Mouse (Mus musculus) heart, adult 9 months (tissue): ENCODE data around the gene Gxylt1.

ENCODE experiments used
- DNase-seq, 2 experiments: peaks; one replicate each; pipeline ENCODE4 v3.0.0; 2022; ENCODE audit warnings: low spot score in 2 of 2

Gxylt1 gene

GRCm38 (mm10) chr15:93263566-93263965 lies 11.4 kb downstream of the Gxylt1 start:
- no peak for DNase-seq

DNA sequence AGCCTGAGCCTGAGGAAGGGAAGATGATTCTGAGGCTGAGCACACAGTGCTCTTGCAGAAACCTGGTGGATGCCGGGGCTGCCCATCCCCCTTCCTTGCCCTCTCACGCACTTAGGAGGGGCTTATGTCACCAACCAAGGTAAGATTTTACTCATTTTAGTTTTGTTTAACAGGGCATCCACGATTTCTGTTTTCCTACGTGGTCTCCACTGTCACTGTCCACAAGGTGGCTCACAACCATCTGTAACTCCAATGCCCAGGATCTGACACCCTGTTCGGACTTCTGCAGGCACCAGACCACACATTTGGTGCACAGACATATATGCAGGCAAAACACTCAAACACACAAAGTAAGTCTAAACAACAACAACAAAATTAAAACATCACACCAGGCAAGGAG lies 12.2 kb downstream of the Gxylt1 start:
- no peak for DNase-seq

DNA sequence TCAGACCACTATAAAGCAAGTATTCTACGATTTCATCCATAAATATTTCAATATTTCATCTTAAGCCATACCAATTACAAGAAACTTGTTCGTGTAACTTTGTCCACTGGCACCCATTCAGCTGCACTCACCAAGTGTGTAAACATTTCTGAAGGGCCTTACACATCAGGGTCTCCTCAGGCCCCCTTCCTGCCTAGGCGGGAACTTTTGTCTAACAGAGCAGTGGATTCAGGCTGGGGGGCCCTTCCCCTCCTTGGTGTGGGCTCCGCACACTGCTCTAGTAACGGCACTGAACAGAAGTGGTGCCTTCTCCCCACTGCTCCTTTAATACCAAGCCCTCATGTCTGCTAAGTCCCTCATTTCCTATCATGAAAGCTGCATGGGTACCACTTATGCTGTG lies 12.7 kb downstream of the Gxylt1 start:
- DNase-seq, result no peak

- DNase-seq, result no peak
Measured at GRCm38 (mm10) chr15:93259933-93260332, 15.0 kb downstream of the Gxylt1 start.

DNA sequence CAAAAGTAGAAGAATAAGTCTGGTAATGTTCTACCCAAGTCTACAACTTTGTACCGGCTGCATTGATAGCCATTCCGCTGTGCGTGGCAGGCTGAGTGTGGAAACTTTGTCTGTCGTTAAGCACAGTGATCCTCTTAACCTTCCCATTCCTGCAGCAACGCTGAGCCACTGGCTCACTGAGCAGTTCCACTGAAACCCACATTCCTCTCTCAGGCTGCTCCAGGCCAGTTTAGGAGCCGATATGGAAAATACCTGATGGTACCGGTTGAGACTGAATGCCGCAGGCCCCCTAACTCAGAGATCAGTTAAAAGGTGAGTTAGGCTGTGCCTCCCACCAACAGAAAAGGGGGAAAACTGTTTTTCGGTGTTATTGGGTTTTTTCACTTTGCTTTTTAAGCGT lies 19.7 kb downstream of the Gxylt1 start:
- DNase-seq, result no peak

DNA sequence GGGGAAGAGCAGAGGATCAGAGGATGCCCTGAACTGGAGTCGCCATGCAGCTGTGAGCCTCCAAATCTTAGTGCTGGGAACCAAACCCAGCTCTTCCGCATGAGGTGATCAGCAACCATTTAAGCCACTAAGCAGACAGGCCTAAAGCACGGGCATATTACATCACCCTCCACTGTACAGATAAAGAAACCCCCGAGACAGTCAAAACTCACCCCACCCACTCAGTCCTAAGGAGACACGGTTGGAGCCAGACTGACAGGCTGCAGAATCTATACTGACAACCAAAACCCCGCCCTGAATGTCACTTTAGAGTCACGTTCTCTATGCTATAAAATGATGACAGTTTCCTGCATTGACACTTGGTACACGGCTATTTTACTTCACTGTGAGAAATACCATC lies 21.8 kb downstream of the Gxylt1 start:
- DNase-seq, result no peak

DNA sequence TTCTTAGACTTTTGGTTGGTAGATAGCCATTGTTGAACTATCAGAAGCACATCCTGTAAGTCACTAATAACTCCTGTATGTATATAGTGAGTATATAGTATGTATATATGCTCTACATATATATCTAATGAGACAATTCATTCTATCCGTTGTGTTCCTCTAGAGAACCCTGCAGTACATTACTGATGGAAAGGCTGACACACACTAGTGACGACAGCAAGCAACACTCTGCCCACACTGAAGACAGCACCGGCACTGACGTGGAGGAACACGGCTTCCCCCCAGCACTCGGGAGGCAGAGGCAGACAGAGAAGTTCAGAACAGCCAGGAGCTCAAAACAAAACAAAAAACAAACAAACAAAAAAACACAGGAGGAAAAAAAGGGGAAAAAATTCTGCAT lies 22.6 kb downstream of the Gxylt1 start:
- DNase-seq, result no peak

DNA sequence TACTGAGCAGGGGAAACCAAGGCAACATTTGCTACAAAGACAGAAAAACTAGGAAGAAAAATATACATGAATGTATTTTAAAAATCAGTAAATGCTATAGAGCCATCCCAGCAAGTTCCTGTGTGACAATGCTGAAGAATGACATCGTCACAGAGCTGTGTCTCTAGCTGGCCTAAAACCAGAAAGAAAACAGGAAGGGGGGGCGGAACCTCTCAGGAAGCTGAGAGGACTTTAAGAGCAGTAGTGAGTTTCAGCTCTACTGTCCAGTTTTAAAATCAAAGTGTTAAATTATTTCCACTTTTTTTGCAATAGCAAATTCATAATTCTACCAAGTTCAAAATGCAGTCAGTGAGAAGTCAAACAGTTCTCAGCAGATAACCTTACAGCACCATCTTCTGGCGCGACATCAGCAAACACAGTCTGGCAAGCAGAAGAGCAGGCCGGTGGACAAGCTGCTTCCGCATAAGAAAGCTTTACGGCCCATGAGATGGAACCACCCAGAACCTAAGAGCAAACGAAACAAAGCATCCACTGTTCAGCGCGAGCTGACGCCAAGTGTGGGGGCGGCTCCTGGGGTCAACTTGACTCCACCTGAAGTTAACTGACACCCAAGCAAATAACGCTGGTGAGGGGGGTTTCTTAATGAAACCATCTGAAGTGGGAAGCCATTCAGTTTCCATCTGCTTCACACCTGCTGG lies 23.3 kb downstream of the Gxylt1 start:
- DNase-seq, result peak; percentile 41 to 46

- DNase-seq, result no peak
Measured at GRCm38 (mm10) chr15:93243202-93243601, 31.8 kb downstream of the Gxylt1 start.

GRCm38 (mm10) chr15:93236456-93236855 lies 38.5 kb downstream of the Gxylt1 start:
- peak in 1 of 2 experiments; percentile 14 for DNase-seq

DNA sequence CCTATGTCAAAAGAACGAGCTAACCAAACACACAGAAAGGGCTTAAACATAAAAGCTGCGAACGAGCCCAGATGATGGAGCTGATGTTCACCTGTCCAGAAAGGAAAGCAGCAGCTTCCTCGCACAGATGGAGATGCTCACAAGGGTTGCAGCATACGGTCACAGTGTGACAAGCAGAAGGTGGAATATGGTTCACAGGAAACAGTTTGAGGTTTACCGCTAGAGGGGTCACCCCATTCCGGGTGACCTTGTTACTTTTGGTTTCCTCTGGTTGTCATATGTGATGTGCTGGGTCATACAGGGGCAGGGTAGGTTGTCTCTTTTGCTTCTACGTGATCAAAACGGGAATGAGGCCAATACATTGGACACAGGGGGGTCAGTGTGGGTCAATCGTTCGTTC lies 46.0 kb downstream of the Gxylt1 start:
- no peak for DNase-seq

DNA sequence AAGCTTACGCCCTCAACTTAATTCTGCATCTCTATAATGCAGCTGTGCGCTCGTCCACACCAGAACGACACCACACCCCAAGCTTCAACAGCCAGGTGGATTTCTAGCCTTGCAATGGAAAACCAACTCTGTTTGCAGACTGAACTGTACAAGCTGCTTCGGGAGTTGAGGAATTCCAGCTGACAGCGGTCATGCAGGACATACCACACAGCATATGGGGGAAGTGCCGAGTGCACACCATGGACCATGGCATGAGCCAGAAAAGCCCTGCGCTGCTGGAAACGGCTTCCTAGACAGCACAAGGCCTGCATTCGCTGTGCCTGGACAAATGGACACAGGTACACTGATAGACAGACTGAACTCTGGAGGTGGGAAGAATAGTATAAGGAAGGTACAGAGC lies 46.6 kb downstream of the Gxylt1 start:
- no peak for DNase-seq

DNA sequence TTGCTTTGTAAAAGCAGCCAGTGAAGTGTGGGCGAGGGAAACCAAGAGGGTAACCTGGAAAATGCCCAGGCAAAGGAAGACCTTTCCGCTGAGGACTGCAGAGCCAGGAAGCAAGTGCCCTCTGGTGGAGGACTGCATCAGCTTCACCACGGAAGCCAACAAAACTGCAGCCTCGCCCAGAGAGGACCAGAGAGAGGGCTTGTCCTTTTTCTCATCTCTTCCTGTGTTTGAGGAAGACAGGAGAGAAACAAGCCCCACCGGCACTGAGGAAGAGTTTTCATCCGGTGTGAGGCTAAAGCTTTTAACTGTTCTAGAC lies 47.3 kb downstream of the Gxylt1 start:
- no peak for DNase-seq

DNA sequence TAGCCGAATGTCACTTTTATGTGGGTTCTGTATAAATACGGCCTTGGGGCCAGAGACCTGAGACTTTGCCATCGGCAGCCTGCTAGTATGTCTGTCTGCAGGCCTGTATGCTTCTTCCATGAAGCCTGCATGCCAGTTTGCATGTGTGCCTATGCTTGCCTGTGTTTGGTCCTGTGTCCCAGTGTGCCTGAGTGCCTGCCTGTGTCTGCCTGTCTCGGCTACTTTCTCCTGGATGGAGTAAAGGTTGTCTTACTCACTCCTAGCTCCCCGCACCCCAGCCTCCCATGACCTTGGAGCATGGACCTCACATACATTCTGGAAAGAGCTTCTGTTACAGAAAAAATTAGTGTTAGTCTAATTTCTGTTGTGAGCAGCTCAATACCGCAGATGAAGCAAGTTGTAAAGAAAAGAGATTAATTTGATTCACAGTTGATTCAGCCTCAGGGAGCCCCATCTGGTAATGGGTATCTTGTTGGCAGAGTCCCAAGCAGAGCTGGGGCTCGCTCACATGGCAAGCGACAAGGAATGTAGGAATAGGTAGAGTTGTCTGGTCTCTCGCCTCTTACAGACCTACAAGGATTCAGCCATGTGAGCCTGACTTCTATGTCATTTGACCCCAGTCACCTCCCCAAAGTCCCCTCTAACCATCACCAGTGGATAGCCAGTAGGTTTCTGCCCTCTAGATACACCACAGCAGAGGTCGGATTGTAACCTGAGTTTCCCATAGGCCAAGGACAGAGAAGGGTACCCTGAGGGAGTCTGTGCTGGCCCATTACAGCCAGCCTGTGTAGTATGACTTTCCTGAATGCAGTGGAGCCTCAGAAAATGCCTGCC lies 47.8 kb downstream of the Gxylt1 start:
- DNase-seq, result no peak

- DNase-seq, result no peak
Measured at GRCm38 (mm10) chr15:93222475-93222874, 52.5 kb downstream of the Gxylt1 start.

GRCm38 (mm10) chr15:93212617-93213016 lies 62.4 kb downstream of the Gxylt1 start:
- no peak for DNase-seq

GRCm38 (mm10) chr15:93204861-93205260 lies 70.1 kb downstream of the Gxylt1 start:
- no peak for DNase-seq

DNA sequence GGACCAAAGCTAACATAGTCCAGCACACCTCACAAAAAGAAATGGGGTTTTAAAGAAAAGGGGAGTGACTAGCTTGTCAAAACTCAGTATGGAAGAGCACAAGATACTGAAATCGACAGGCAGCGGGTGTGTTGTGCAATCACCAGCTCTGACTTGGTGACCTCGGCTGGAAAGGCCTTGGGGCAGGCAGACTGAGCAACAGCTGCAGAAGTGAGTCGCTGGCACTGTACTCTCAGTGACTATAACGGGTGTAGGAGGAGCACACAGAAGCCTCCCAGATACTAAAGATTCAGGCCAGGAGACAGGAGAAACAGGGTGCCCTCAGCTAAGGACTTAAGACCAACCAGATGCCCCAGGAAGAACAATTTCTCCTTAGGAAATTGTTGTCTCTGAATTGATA lies 73.0 kb downstream of the Gxylt1 start:
- DNase-seq, result no peak

DNA sequence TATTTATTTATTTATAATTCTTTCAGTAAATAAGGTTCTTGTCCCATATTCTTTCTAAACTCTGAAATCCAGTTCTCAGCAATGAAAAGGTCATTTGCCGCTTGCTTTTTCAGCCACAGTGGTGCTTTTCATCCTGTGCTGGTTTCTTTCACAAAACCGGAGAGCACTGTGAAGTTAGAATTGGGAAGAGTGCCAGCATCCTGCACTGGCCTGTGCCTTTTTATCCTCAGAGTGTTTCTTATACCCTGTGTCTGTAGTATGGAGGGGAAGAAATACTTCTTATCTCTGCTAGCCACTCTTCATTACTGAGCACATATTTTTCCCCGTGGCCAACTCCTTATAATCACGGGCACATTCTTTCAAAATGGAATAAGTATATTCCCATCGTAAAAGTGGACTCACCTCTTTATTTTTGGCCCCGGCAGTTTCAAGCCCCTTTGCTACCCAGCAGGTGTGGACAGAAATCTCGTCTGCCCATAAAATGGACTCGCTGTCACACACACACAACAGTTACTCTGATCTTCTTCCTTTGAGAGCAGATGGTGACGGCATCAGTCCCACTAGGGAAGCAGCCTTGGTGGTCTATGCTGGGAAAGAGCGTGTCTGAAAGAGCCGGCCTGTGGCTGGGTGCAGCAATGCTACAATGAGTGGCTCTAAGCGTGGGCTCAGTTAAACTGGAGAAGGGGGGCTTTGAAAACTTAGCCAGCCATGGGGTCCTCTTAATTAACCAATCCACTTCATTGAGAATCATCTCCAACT lies 83.4 kb downstream of the Gxylt1 start:
- DNase-seq, result no peak
